Mouse (Mus musculus): ENCODE measurements at regions not wholly inside any gene's neighbourhood (a gene's known extent, or its start where the extent isn't known, plus 50 kb on each side); places are given as distances from the start of the nearest gene placed in this dataset.

DNA sequence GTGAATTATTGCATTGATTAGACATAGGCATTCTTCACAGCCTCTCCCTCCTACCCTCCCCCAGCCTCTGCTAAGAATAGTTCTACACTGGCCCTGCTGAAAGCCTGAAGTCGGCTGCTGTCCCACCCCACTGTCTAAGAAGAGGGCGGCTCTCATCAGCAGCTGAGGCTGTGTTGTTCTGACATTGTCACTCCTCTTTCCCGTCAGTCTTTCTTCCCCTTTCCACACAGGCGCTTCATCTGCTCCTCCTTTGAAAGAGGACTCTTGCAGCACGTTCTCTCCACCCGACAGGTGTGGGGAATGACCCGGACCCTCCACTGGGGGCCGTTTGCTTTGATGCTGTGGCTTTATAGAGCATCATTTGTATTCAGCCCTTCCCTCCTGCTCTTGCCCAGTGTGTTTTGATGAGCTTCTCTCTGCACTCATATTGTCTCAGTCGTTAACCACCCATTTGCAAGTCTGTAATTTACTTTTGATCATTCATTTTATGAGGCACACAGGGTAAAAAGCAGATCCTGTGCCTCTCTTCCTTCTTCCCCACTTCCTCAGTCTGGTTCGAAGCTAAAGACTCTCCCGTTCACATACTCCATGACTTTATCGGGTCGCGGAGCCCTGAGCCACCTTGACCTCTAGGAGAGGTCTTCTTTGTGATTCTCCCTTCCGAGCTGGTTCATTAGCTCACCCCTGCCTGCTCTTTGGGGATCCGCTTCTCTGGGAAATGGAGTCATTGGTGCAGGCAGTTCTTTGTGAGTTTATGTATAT lies 142.2 kb upstream of the Snx19 start:
- TF ChIP-seq CTCF (IDR thresholded peaks at IDR 0.05; ENCODE audit: insufficient read depth, low read depth, low read length) (no peak), POLR2A (IDR thresholded peaks at IDR 0.05; ENCODE audit: insufficient read depth, low read depth, low read length) (no peak)
